Mouse (Mus musculus): ENCODE measurements at regions not wholly inside any gene's neighbourhood (a gene's known extent, or its start where the extent isn't known, plus 50 kb on each side); places are given as distances from the start of the nearest gene placed in this dataset.

DNA sequence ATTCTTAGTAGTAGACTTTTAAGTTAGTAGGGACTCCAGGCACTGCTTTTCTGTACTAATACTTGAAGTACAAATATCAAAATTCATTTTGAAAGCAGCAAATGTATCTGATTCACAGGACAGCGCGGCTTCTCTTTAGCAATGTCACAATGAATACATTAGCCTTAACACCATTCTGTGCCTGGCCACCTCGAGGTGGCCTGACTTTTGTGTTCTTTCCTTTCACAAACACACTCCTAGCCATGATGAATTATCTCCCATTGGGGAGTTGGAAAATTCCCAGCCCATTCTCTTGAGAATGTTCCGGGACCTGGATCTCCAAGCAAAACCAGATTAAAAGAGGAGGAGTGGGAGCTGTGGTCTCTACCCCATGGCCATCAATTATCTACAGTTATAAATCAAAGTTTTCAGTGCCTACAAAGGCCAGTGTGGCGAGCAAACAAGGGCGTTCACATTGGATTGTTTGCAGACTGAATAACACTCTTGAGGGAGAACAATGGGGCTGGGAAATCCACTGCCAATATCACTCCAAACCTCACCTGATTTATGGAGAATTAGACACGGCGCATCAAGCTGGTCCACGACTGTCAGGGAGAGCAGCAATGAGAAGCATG, 82.7 kb upstream of the Rarb start:
- no peak for DNase-seq (ENCODE audit: low spot score)

DNA sequence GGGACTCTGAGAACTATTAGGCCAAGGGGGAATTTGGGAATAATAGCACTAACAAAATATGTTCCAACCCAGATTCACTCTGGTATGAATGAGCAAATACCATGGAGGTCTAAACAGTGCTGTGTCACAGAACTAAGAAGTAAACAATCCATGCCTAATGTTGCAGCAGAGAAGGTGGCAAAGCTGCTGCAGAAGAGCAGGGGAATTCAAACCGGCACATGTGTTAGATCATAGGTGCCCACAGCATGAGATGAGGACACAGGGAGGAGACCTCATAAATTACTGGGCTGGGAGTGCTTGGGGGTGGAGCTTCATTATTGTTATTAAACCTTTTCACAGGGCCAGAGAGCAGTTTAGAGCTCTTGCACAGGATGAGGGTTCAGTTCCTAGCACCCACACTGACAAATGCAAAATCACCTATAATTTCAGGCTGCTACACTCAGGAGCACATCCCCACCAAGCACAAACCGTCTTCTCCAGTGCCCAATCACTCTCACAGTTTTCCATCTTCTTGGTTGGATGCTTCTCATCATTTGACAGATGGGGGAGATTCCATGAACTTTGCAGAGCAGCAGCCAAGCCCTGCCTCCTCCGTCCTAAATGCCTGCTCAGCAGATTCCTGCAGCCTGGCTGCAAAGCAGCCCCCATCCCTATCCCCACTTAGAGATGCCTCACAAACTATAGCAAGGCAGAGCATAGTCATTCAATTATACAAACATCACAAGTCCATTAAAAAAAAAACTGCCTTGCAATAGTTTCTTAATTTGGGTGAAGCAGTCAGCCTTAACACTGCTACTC, 79.0 kb upstream of the Rarb start:
- DNase-seq (ENCODE audit: low spot score): no peak

DNA sequence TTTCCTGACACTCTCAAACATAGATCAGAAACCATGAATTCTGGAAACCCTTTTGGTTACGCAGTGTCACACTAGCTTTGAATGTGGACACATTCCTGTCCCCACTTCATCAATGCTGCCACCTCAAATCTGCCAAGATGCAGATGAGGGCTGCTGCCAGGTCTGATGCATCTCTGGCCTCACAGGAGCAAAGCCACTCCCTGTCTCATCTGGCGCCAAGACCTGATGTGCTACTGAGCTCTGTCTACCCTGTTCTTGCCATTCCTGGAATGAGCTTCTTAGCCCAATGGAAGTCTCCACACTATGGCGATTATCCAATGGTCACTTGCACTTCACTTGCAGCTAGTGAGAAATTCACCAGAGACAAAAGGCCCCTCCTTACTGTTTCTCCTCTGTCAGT, 78.0 kb upstream of the Rarb start:
- DNase-seq (ENCODE audit: low spot score): no peak

DNA sequence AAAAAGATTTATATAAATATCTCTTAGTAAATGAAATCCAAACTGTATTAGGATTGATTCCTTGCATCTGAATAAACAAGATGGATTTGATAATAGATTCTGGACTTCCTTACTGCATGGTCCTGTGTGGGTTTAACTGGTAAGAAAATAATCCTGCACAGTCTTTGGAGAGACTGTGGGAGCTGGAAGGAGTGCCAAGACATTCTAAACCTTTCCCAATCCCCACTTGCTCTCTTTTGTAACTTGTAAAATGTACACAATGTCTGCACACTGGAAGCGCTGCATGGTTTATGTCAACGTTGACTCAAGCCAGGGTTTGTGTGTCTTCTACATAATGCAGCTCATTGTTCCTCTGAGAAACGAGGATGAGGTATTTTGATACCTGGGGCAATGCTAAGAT, 62.3 kb upstream of the Rarb start:
- no peak for DNase-seq (ENCODE audit: low spot score)

DNA sequence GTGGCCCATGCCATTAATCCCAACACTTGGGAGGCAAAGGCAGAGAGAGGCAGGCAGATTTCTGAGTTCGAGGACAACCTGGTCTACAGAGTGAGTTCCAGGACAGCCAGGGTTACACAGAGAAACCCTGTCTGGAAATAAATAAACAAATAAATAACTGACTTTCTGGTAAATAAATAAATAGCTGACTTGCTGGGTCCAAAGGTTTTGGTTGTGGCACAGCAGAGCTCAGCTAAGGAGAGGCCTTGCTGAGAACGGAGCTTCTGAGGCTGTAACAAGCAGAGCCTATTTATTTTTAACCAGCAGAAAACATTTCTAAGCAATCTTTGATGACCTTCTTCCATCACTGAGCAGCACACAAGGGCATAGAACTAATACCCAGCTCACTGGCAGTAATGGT, 50.3 kb upstream of the Rarb start:
- no peak for DNase-seq (ENCODE audit: low spot score)
